Mouse (Mus musculus) layer of hippocampus, adult 11-12 months (tissue): ENCODE data around the gene Fgf16.

Experiments
- DNase-seq: peaks from one replicate; pipeline ENCODE4 v3.0.0; 2022; ENCODE audit warnings: low spot score

Fgf16 gene

GRCm38 (mm10) chrX:105764162-105765004 lies at the start of gene Fgf16:
Fgf16 (plus strand) TSS chrX:105764279.
- no peak for DNase-seq

GRCm38 (mm10) chrX:105714740-105715139 lies 49.3 kb upstream of the Fgf16 start:
- no peak for DNase-seq

GRCm38 (mm10) chrX:105715789-105716321 lies 48.2 kb upstream of the Fgf16 start:
- no peak for DNase-seq

GRCm38 (mm10) chrX:105718388-105718787 lies 45.7 kb upstream of the Fgf16 start:
- no peak for DNase-seq

GRCm38 (mm10) chrX:105718943-105719342 lies 45.1 kb upstream of the Fgf16 start:
- no peak for DNase-seq

GRCm38 (mm10) chrX:105724174-105724573 lies 39.9 kb upstream of the Fgf16 start:
- no peak for DNase-seq

- no peak for DNase-seq
Observed at GRCm38 (mm10) chrX:105762847-105763527, 1.1 kb upstream of the Fgf16 start.

- no peak for DNase-seq
Observed at GRCm38 (mm10) chrX:105763612-105764011, 467 bp upstream of the Fgf16 start.

GRCm38 (mm10) chrX:105765005-105765706 lies 1.1 kb downstream of the Fgf16 start:
- DNase-seq, result no peak

GRCm38 (mm10) chrX:105766013-105766412 lies 1.9 kb downstream of the Fgf16 start:
- no peak for DNase-seq

GRCm38 (mm10) chrX:105767177-105767764 lies 3.2 kb downstream of the Fgf16 start:
- DNase-seq, result no peak

GRCm38 (mm10) chrX:105767932-105768331 lies 3.9 kb downstream of the Fgf16 start:
- DNase-seq, result no peak

- no peak for DNase-seq
Observed at GRCm38 (mm10) chrX:105773281-105773680, 9.2 kb downstream of the Fgf16 start.

- DNase-seq, result no peak
Observed at GRCm38 (mm10) chrX:105794806-105795403, 30.8 kb downstream of the Fgf16 start.

GRCm38 (mm10) chrX:105824462-105824861 lies 60.4 kb downstream of the Fgf16 start:
- DNase-seq, result no peak
